Mouse (Mus musculus) kidney, postnatal 0 days (tissue): ENCODE results near the gene Scamp5. TPM values are rescaled to one million over a fixed set of nuclear protein-coding genes. Genes with fewer than 3 reads are reported as not detected.

Experiments used
- ATAC-seq: fragments of 200-750 bp; cut with Nextera tagmentation; replicated peaks from 2 replicates; pipeline ENCODE4 v1.8.0; 2017; ENCODE audit warnings: low read depth, moderate number of reproducible peaks, moderate TSS enrichment, moderate library complexity; ENCODE audit not compliant: low FRiP score
- DNase-seq: peaks from one replicate; pipeline ENCODE4 v3.0.0-alpha.2; 2016; ENCODE audit warnings: low spot score
- H3K27ac ChIP-seq: fragments of 300-500 bp; sonication (generic); 2 replicates; pipeline ENCODE4 v1.5.1; 2014; ENCODE audit warnings: mild to moderate bottlenecking
- H3K27me3 ChIP-seq: fragments of 300-500 bp; sonication (generic); 2 replicates; pipeline ENCODE4 v1.6.1; 2014; ENCODE audit warnings: low read length, mixed read lengths; ENCODE audit not compliant: insufficient read depth
- H3K36me3 ChIP-seq: fragments of 300-500 bp; sonication (generic); 2 replicates; pipeline ENCODE4 v1.6.1; 2014; ENCODE audit warnings: low read length, mixed read lengths; ENCODE audit not compliant: insufficient read depth
- H3K4me1 ChIP-seq: fragments of 300-500 bp; sonication (generic); replicated peaks from 2 replicates; pipeline ENCODE4 v1.6.1; 2014; ENCODE audit warnings: antibody characterized with exemption, low read length, mixed read lengths; ENCODE audit not compliant: insufficient read depth
- H3K4me2 ChIP-seq: fragments of 300-500 bp; sonication (generic); 2 replicates; pipeline ENCODE4 v1.6.1; 2014; ENCODE audit warnings: mild to moderate bottlenecking, low read length, moderate library complexity, mixed read lengths
- H3K4me3 ChIP-seq: fragments of 300-500 bp; sonication (generic); replicated peaks from 2 replicates; pipeline ENCODE4 v1.5.1; 2014; ENCODE audit warnings: low read depth, low read length
- H3K9ac ChIP-seq: fragments of 300-500 bp; sonication (generic); 2 replicates; pipeline ENCODE4 v1.6.1; 2014; ENCODE audit warnings: low read depth, low read length
- H3K9me3 ChIP-seq: fragments of 300-500 bp; sonication (generic); replicated peaks from 2 replicates; pipeline ENCODE4 v1.6.1; 2016; ENCODE audit warnings: low read length, inconsistent platforms, mixed read lengths
- CTCF ChIP-seq: IDR thresholded peaks from 2 replicates; pipeline ENCODE4 v1.5.1; 2016; ENCODE audit warnings: antibody characterized with exemption, low read depth, mild to moderate bottlenecking, moderate library complexity
- WGBS: fragments of 180-500 bp; shearing (Covaris S2); extraction: QIAGEN DNeasy Blood & Tissue Kit; methylation state at CpG from one replicate; pipeline ENCODE4 v1.1.7; 2014; 5-methylcytosine and 5-hydroxymethylcytosine counted together
- polyA plus RNA-seq: library from polyadenylated mRNA; unstranded; fragments of >200 nt; fragmentation: Nextera tagmentation; extraction: Ambion mirVana; gene quantifications from 2 replicates; pipeline ENCODE4 v1.2.1, GENCODE M21; 2015

Gene Scamp5
- polyA plus RNA-seq, 1 experiment from 2014 or later = 18.3 TPM

- ATAC-seq (no peak), DNase-seq (peak; percentile 59)
- peak overlapping the region; percentile 50; the same call in 1 of the 2 replicates for H3K27ac ChIP-seq
- H3K27me3 ChIP-seq = no peaks in the 10 kb centered on the region
- no peak overlapping the region for H3K9ac ChIP-seq
- 61% methylated on average over 3 of the region's 3 CpGs for WGBS
- H3K4me1 ChIP-seq = peaks cover 7% of the 10 kb centered on the region
- no peak for TF ChIP-seq CTCF
- no peak overlapping the region for H3K4me3 ChIP-seq
- no peaks in the 10 kb centered on the region for H3K36me3 ChIP-seq
- H3K4me2 ChIP-seq = no peak overlapping the region
- no peaks in the 10 kb centered on the region for H3K9me3 ChIP-seq
Measured at GRCm38 (mm10) chr9:57425116-57425515, 42.7 kb downstream of the Scamp5 start.

GRCm38 (mm10) chr9:57424066-57424465 is 43.8 kb downstream of the Scamp5 start:
- TF ChIP-seq CTCF = no peak
- H3K9me3 ChIP-seq = no peaks in the 10 kb centered on the region
- H3K27ac ChIP-seq = no peak overlapping the region
- no peak for ATAC-seq
- peaks cover 7% of the 10 kb centered on the region for H3K4me1 ChIP-seq
- H3K27me3 ChIP-seq = no peaks in the 10 kb centered on the region
- H3K9ac ChIP-seq = no peak overlapping the region
- no peak overlapping the region for H3K4me3 ChIP-seq
- 40% methylated on average over 6 of the region's 6 CpGs for WGBS
- no peaks in the 10 kb centered on the region for H3K36me3 ChIP-seq
- no peak for DNase-seq
- H3K4me2 ChIP-seq = no peak overlapping the region

- no peak overlapping the region for H3K9ac ChIP-seq
- 0 out of 2 replicates have a peak, but pooled peaks cover 6% of the 10 kb centered on the region for H3K36me3 ChIP-seq
- peak; percentile 51 for DNase-seq
- peak overlapping the region; percentile 87 for H3K27ac ChIP-seq
- H3K4me3 ChIP-seq = no peak overlapping the region
- H3K27me3 ChIP-seq = no peaks in the 10 kb centered on the region
- peaks cover 7% of the 10 kb centered on the region for H3K4me1 ChIP-seq
- peak; percentile 46 for ATAC-seq
- no peaks in the 10 kb centered on the region for H3K9me3 ChIP-seq
- no peak overlapping the region for H3K4me2 ChIP-seq
- no peak for TF ChIP-seq CTCF
- 12% methylated on average over 5 of the region's 5 CpGs for WGBS
Measured at GRCm38 (mm10) chr9:57421688-57422111, 46.2 kb downstream of the Scamp5 start.

GRCm38 (mm10) chr9:57421121-57421571 is 46.7 kb downstream of the Scamp5 start:
- Histone ChIP-seq H3K27ac (peak overlapping the region; percentile 87), H3K27me3 (no peaks in the 10 kb centered on the region), H3K4me3 (no peak overlapping the region), H3K4me2 (no peak overlapping the region), H3K9me3 (no peaks in the 10 kb centered on the region), H3K4me1 (peaks cover 7% of the 10 kb centered on the region), H3K36me3 (0 out of 2 replicates have a peak, but pooled peaks cover 6% of the 10 kb centered on the region), H3K9ac (no peak overlapping the region)
- ATAC-seq (peak; percentile 82), DNase-seq (peak; percentile 88)
- WGBS = 28% methylated on average over 9 of the region's 9 CpGs
- no peak for TF ChIP-seq CTCF

DNA sequence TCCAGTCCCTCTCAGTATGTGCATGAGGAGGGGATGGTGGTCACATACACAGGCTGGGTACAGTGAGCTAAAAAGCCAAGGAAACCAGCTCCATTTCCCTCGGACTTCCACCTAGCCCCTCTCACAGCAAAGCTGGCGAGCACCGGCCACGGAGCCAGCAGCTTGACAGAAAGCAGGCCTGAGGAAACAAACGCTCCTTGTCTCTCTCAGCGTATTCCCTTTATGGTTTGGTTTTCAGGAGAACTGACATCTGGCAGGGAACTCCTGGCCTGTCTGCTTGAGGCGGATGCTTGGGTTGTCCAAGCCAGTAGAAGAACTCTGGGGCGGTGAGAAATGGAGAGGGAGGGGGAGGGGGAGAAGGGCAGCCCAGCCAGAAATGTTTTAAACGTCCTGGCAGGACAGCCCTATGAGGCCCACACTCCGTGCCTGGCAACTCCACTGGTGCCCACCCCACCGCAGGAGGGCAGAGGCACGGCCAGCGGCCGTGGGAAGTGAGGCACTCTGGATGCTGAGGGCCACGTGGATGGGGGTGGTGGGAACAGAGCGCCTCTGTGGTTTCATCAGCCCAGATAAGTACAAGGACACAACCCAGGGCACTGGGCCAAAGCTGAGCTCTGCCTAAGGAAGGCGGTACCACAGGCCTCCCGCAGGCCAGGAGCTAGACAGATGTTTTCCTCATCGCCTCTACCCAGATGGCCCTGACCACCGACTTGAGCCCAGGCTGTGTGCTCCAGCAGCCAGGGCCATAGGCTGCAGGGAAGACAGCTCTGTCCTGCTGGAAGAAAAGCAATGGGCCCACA is 47.3 kb downstream of the Scamp5 start:
- WGBS = 29% methylated on average over 20 of the region's 20 CpGs
- H3K4me3 ChIP-seq = no peak overlapping the region
- H3K9me3 ChIP-seq = no peaks in the 10 kb centered on the region
- H3K9ac ChIP-seq = no peak overlapping the region
- 0 out of 2 replicates have a peak, but pooled peaks cover 6% of the 10 kb centered on the region for H3K36me3 ChIP-seq
- no peak overlapping the region for H3K4me2 ChIP-seq
- peak; percentile 85 for DNase-seq
- TF ChIP-seq CTCF = no peak
- ATAC-seq = peak; percentile 66
- peaks cover 7% of the 10 kb centered on the region for H3K4me1 ChIP-seq
- no peaks in the 10 kb centered on the region for H3K27me3 ChIP-seq
- H3K27ac ChIP-seq = peak overlapping the region; percentile 87

DNA sequence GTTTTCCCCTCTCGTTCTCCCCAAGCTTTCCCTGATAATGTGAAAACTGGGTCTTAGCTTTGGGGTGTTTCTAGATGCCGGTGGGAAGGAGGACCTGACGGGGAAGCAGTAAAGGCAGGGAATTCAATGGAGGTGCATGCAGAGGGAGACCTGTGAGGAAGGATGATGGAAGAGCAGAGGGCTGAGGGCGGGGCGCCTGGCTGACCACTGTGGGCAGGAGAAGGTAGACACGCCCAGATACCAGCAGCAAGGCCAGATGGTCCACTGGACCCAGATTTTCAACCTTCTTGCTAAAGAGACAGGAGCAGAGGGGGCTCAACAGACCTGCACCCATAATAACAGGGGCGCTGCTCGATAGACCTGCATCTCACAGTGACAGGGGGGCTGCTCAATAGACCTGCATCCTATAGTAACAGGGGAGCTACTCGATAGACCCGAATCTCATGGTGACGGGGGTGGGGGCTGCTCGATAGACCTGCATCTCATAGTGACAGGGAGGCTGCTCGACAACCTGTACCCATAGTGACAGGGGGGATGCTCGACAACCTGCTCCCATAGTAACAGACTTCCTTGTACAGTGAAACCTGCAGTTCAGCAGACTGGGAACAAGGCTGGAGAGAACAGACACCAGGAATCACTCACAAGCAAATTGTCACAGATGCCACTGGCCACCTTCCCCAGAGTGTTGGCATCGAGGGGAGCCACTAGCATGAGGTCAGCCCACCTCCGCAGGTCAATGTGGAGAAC is 48.2 kb downstream of the Scamp5 start:
- 83% methylated on average over 16 of the region's 16 CpGs for WGBS
- ATAC-seq (no peak), DNase-seq (no peak)
- Histone ChIP-seq H3K4me2 (no peak overlapping the region), H3K27me3 (no peaks in the 10 kb centered on the region), H3K27ac (peak overlapping the region; percentile 87), H3K4me1 (peaks cover 7% of the 10 kb centered on the region), H3K36me3 (0 out of 2 replicates have a peak, but pooled peaks cover 6% of the 10 kb centered on the region), H3K4me3 (no peak overlapping the region), H3K9ac (no peak overlapping the region), H3K9me3 (no peaks in the 10 kb centered on the region)
- no peak for TF ChIP-seq CTCF
